Mouse (Mus musculus) spleen, adult 12 weeks (tissue): Measurements from ENCODE around the gene Mavs.
A peak's percentile ranks its signal among the peaks of the same experiment; 100 is the strongest.
"Not testable (repeated sequence)": the region's sequence is repeated elsewhere in the genome, so short reads cannot be mapped to it uniquely, and the experiment has no call there.

Source experiments
- DNase-seq: peaks from one replicate; pipeline ENCODE4 v3.0.0; 2022; ENCODE audit warnings: low spot score

The Mavs gene

DNA sequence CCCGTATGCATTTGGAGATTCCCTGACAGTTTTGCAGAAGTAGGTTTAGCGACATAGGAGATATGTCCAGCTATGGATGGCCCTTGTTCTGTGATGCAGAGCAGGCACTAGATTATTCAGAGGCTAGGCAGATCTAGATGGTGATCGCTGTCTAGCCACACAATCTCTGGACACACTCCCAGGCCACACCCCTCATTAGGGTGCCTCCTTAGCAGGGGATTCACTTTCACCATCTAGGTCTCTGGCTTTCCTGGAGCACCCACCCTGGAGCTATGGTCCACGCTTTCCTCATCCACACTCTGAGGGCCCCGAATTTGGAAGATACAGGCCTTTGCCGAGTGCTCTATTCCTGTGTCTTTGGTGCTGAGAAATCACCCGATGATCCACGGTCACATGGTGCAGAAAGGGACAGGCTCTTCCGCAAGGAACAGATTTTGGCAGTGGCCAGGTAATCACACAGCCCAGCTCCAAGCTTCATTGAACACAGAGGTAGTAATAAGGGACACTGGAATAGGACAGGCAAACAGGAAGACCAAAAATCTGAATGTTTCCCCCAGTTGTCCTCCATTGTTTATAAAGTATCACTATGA is 22.7 kb upstream of the Mavs start:
- no peak for DNase-seq

DNA sequence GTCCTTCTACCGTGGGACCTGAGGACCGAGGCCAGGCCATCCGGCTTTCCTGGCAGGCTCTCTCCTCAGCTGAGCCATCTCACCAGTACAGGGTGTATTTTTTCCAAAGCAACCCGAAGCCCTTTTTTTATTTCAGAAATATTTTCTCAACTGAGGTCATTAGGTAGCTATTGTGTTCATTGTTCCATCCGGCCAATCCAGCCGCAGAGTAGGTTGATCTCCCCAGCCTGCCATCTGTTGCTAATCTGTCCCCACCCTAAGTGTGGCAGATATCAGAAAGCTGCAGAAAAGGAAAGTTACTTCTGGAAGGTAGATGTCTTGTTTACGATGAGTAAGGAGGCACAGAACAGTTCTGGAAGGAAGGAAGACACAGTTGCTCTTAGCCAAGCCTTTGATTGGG is 20.1 kb upstream of the Mavs start:
- no peak for DNase-seq

DNA sequence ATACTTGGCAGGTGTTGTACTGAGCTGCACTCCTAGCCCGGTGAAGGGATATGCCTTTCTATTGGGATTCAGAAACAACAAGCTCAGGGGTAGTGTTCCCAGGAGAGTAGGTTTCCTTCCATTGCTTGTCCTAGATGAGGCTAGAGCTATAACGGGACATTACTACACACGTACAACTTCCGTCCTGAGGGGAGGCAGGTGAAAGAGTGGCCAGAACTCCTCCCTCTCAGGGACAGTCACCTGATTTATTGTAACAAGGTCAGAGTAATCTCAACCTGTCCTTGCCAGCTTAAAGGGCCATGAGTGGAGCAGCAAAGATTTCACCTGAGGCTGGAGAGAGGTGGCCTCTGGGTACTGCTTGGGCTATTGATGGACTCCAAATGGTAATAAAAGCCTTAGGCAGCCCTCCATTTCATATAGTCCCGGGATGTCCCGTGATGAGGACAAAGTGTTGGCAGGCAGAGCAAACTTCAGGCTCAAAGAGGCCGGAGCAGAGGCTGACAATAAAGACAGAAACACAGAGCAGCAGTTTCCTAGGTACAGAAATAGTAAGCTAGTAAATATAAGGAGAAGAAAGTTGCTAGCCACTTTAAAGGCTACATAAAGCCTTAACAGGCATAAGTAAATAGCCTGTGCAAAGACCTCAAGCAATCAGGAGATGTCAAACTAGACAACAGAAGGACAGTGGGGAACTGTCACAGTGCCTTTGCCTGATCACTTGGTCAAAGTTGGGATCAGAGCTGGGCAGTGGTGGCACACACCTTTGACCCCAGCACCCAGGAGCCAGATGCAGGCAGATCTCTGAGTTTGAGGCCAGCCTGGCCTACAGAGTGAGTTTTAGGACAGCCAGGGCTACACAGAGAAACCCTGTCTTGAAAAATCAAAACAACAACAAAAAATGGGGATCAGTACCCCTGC is 17.7 kb upstream of the Mavs start:
- no peak for DNase-seq

DNA sequence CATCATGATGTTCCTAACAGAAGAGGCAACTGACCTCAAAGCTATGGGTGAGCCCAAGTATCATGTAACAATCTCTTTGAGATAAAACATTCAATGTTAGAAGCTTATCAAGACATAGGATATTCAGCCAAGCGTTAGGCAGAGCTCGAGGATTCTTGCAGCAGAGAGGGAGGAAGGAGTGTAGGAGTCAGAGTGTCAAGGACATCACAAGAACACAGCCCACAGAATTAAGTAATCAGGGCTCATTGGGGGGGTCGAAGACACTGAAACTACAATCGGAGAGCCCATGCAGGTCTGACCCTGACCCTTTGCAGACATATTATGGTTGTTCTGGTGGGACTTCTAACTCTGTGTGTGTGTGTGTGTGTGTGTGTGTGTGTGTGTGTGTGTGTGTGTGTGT is 13.8 kb upstream of the Mavs start:
- no peak for DNase-seq

DNA sequence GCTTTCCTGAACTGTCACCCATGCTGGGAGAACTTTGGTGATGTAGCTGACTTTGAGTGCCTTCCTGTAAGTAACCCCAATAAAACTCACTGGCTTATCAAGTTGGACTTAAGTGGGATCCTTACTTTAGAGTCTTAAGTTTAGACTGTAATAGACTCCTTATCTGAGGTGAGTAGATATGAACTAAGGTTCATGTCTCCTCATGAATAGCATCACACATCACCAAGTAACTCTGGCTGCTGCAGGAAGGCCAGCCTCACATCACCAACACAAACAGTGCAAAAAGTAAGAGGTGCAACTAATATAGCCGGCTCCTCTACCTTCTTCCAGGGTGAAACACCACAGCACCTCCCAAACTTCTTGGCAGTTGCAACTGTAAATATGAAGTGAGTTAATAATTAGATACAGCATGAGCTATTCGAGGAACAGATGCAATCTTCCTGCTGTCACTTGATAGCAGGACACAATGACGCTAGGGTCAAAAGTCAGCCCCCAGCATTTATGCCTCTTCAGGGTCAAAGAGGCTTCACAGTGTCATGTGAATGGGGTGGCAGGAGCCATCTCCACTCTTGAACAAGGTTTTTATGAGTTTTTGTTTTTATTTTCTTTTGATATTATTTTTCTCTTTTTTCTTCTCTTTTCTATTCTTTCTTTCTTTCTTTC is 11.9 kb upstream of the Mavs start:
- no peak for DNase-seq

DNA sequence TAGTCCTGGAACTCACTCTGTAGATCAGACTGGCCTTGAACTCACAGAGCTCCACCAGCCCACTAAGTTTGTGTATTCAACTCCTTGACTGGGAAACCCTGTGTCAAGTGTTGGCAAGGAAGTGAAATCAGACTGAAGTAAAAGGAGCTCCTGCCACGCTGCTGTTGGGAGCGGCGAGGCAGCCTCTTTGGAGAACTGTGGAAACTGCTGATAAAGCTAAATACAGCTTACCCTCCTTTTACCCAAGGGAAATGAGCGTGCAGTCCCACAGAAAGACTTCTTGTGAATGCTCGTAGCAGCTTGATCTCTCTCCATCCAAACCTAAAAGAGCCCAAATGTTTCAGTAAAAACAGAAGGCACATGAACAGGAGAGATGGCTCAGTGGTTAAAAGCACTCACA is 11.3 kb upstream of the Mavs start:
- DNase-seq = no peak

DNA sequence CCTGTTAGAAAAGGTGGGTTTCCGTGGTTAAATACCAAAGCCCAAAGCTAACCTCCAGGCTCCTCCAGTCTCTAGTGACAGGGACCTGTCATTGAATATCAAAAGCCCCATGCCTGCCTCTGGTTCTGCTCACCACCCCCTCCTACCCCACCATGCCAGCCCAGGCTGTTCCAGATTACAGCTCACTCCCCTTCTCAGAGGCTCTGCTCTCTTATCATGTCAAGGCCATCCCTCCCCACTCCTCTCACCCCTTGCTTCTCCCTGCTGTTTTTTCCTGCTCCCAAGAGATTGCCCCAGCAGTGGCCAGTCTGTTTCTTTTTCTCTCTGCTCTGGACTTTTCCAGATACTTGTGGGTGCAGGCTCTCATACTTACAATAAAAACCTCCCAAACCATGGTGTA is 10.3 kb upstream of the Mavs start:
- DNase-seq = peak; percentile 48

DNA sequence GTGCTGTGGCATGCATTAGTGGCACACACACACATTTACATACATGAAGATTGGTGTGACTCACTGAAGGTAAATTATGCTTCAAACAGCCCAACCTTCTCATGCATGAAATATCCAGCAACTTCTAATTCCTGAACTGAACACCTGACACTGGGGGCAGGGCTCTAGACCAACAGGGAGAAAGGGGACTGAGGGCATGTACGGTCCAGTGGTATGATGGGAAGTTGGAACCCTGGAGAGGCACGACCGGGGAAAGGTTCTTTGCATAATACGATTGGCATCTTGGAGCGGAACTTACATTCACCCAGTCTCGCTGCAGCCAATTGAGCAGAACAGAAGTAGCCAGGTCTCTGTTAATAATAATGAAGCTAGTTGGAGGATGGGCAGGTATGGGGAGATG is 8.7 kb upstream of the Mavs start:
- no peak for DNase-seq

DNA sequence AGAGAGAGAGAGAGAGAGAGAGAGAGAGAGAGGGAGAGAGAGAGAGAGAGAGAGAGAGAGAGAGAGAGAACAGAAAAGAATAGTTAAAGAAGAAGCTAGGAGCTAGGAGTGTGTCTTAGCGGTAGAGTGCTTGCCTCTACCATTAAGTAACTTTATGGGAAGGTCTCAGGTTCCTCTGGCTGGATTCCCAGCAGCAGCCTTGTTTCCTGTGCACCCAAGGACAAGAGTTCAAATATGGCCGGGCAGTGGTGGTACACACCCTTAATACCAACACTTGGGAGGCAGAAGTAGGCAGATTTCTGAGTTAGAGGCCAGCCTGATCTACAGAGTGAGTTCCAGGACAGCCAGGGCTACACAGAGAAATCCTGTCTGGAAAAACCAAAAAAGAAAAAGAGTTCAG is 7.2 kb upstream of the Mavs start:
- not testable (repeated sequence) for DNase-seq

DNA sequence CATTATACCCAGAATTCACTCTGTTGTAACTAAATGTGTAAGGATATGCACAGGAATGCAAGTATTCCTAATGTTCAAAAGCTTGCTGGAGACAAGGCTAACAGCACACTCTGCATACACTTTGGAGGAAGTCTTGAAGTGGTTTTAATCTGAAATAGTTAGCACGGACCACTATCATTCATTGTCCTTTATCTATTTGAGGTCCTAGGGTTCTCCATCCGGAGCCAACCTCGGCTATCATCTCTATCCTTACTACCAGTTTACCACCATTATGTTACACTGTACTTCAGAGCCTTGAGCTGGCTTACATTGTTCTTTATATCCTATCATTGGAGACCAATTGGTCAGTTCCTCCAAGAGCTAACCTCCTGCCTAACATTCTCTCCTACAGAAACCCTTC is 6.6 kb upstream of the Mavs start:
- DNase-seq = no peak

DNA sequence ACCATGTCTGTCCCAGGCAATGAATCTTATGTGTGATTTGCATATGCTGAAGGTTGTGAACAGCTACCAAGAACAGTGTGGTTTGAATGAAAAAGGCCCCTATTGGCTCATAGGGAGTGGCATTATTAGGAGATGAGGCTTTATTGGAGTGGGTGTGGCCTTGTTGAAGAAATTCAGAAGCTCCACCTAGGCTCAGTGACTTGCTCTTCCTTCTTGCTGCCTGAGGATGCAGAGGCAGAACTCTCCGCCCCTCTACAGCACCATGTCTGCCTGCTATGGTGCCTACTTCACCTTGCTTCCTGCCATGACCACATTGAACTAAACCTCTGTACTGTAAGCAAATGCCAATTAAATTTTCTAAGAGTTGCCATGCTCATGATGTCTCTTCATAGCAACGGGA is 1.3 kb upstream of the Mavs start:
- DNase-seq = no peak

DNA sequence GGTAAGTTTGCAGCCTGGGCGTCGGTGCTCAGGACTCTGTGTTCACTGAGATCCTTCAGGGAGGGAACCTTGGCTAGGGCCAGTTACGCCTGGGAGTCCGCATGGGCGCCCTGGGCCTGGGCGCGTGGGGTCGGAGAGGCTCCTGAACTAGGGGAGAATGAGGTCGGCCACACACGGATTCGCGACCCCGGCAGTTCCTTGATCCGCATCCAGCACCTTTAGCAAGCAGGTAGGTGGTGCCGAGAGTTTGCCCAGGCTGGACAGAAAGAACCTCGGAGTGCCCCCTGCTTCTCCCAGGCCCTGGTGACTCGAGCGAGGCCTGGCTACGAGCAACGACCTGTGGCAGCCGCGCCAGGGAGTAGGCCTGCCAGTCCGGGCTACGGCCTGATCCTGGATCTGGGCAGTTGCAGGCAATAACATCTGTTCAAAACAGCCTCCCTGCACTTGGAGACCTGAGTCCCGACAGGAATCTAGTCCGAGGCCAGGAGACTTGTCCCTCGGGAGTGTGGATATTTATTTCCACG is 326 bp downstream of the Mavs start:
- no peak for DNase-seq

DNA sequence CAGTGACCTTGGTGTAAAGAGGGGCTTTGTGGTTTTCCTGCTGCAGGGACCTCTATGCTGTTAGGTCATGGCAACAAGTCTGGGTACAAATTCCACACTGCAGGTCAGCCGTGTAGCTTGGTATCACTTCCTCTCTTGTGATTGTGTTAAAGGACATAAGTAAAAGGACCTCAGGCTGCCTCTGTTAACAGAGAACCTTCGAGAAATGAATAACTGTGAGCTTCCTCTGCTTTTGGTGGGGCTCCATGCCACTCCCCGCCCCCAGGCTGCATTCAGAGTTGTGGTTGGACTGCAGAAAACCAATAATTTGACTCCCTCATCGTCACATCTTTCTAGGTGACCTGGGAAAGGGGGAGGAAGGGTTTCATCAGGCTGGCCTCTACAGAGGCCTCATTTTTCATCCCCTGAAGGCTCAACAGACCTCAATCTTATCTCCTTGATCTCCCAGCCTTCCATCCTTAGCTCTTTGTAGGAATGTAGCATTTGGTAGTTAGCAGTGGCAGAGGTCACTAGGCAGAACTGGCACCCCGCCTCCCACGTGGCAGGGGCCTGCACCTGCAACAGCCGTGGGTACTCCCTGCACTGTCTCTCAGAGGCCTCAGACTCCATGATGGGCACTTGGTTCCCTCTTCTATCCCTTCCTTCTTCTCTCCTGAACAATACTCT is 1.2 kb downstream of the Mavs start:
- DNase-seq = no peak

DNA sequence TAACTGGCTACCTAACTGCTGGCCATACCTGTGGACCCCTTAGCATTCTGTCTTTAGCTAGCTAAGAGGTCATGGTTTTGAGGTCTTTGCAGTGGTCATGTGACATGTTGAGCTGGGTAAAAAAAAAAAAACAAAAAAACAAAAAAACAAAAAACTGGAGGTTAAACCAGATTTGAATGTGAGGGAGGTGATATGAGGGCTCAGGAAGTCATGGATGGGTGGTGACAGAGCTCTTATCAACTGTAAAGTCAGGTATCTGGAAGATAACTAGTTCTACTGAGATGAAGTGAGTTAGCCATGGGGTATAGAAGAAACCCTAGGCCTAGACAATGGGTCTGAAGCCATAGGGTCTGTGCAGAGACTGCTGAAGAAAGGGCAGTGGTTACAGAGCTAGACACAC is 8.3 kb downstream of the Mavs start:
- DNase-seq = no peak

DNA sequence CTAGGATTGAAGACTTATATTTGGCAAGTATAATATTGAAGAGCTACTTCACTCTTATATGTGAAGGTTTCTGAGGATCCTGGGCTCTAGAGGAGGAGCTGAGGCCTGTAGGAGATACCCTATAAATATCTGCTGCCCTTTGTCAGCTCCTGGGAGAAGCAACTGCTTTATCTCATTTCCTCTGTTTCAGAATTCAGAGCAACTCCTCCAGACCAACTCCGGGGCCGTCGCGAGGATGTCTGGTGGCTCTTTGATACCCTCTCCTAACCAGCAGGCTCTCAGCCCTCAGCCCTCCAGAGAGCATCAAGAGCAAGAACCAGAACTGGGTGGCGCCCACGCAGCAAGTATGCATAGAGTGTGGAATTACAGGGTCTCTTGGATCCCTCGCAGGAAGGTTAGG is 9.1 kb downstream of the Mavs start:
- DNase-seq = no peak

DNA sequence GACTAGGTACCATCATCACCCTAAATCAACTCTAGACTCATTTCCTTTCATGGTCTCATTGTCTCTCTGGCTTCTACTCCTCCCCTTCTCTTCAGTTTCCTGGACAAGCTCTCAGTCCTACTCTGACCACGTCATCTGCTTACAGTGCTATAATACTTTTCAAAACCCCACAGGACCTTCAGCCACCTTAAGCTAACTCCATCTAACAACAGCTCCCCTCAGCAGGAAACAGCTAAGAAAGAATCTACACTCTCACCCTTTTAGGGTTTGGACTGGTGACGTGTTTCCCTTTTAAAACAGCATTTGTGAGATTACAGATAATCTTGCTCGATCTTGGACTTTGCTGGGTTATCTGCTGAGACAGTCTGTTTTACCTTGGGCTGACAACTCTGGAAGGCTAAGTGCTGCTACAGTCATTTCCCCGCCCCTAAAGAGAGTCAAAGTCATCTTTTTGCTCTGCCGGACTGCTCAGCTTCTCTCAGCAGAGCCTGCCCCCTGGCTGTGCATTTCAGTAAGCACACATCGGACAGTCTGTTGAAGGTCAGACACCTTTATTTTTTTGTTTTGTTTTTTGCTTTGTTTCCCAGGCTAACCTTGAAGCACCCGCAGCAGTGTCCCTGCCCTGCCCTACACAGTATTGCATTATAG is 19.9 kb downstream of the Mavs start:
- peak; percentile 53 for DNase-seq

DNA sequence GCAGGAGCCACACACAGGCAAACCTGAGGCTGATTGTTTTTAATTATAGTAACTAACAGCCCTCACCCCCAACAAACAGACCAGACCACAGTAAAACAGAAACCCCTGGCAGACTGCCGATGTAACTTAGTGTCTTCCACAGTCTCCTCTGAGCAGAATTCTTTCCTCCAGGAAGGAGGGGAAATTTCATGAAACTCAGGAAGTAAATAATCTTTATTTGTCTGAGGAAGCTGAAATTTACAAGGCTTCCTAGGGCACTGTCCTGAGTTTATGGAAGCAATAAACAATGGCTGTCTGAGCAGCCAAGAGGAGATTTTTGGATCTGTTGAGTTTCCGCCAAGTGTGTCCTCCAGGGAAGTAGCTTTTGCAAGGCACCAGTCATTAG is 20.5 kb downstream of the Mavs start:
- no peak for DNase-seq

DNA sequence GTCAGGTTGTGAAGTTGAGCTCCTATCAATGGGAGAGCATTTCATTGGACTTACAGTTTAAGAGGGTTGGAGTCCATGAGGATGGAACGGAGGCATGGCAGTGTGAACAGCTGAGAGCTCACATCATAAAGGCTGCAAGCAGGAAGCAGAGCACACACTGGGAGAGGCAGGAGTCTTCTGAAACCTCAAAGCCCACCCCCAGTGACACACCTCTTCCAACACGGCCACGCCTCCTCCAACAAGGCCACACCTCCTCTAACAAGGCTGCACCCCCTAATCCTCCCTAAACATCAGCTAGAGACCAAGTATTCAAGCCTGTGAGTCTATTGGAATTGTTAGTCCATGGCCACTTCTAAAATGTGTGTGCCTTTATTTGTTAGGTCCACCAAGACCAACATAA is 21.9 kb downstream of the Mavs start:
- no peak for DNase-seq

DNA sequence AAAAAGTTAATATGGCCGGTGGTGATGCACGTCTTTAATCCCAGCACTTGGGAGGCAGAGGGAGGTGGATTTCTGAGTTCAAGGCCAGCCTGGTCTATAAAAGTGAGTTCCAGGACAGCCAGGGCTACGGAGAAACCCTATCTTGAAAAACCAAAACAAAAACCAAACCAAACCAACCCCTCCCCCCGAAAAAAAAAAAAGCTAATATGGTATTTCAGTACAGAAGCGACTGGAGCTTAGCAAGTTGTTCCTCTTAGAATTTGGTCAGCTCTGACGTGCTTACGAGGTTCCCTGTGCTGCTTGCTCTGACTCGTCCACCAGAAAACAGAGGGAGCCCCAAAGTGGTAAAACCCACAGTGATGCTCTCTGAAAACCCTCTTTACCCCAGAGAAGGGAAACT is 24.8 kb downstream of the Mavs start:
- no peak for DNase-seq

DNA sequence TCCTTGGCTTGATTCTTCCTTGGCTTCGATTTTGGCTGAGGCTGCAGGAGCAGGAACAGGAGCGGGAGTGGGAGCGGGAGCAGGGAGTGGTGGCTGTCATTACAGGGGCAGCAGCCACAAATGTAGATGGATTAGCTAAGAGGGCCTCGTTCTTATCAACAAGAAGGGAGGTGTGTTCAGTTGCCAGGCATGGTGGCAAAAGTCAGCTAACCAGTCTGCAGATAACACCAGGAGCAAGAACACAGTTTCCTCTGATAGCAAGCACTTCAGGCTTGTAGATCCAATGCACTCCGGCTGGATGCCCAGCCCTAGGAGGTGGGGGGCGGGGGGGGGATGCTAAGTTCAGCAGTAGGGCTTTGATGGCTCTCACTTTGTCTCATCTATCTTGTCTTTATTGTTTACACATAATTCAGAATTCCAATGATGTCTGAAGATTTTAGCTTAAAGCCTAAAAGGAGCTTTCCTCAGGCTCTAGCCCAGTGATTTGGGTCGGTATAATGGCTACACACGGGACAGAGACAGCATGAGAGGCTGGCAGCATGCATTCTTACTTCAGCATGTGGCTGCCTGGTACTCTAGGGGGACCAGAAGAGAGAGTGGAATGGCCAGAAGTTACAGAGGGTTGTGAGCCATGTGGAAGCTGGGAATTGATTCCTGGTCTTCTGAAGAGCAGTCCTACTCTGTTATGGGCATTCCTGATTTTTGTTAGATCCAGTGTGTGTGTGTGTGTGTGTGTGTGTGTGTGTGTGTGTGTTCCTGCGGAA is 26.9 kb downstream of the Mavs start:
- DNase-seq = no peak

DNA sequence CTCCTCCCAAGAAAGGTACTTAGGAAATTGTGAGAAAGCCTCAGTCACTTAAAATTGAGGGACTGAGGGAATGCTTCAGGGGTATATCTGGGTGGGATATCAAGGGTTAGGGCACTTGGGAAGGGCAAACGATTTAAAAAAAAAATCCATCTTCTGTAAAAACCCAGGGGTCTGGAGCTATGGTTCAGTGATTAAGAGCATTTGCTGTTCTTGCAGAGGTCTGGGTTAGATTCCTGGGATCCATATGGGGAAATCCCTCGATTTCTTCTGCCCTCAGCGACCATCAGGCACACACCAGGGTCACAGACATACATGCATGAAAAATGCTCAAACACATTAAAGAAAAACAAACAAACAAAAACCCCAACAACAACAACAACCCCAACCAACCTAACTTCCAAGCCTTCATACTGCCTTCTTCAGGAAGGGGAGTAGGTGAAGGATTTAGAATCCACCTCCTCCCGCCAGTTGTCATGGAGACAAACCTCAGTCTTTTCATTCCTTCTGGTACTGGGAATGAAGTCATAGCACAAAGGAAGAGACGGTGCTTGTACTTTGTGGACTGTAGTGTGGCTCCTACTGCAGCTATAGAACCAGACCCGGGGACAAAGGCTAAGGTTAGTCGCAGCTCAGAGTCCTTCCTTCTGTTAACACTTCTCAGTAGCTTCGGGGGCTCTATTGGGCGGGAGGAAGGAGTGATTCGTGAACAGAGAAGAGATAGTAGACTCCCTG is 27.8 kb downstream of the Mavs start:
- no peak for DNase-seq
